19 mouse cellular contexts compared by ENCODE assay signal in the genomic region with DNA sequence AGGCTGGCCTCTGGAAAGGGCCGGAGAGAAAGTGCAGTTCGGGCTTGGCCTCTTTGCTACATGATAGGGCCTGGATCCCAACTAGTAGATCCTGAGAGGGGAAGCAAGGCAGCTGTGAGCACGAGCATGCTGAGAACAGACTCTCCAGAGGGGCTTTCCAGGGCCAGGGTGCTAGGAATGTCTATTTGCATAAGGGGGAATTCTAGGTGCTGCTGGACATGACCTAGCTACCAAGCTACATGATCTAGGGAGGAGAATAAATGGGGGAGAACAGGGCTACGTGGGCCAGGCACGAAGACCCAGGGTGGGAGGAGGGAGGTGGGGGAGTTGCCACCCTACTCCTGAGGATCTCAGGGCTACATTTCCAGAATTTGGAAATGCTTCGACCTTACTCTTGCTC. TPM values are rescaled to one million over a fixed set of nuclear protein-coding genes. Genes with fewer than 3 reads are reported as not detected.
"Had no signal": no experiment of that assay in that cellular context is flagged by ENCODE, and none has a peak within 500 bp of the region (broad histone marks: within the 10 kb centered on the region; RNA-seq: fewer than 3 reads in every experiment).

No protein-coding gene starts in this region.

- H3K36me3 ChIP-seq: midbrain, embryonic 10.5 days; midbrain, embryonic 13.5 days; midbrain, embryonic 15.5 days; neural tube, embryonic 13.5 days; neural tube, embryonic 15.5 days; stomach, embryonic 15.5 days had no signal

- H3K27me3 ChIP-seq: midbrain, embryonic 13.5 days; midbrain, embryonic 15.5 days; neural tube, embryonic 13.5 days; neural tube, embryonic 15.5 days; stomach, embryonic 15.5 days had no signal

- DNase-seq: lung, adult 18-20 months; lung, embryonic 14.5 days; lung, postnatal 10 days; lung, postnatal 4 days; retina, postnatal 1 day; right cerebral cortex, adult 18-20 months; right cerebral cortex, postnatal 25 days; right cerebral cortex, postnatal 4 days; thymus, adult 2 months; thymus, postnatal 25 days had no signal

- ATAC-seq: midbrain, embryonic 13.5 days; midbrain, embryonic 15.5 days had no signal

- H3K4me1 ChIP-seq: midbrain, embryonic 15.5 days; neural tube, embryonic 15.5 days had no signal

- H3K4me3 ChIP-seq: midbrain, embryonic 10.5 days; midbrain, embryonic 13.5 days; midbrain, embryonic 15.5 days; myocyte; neural tube, embryonic 13.5 days; neural tube, embryonic 15.5 days; stomach, embryonic 15.5 days had no signal

- H3K27ac ChIP-seq: midbrain, embryonic 10.5 days; midbrain, embryonic 13.5 days; midbrain, embryonic 15.5 days; neural tube, embryonic 13.5 days; neural tube, embryonic 15.5 days; stomach, embryonic 15.5 days; stomach, postnatal 0 days had no signal

- H3K9ac ChIP-seq: lung, embryonic 14.5 days; midbrain, embryonic 13.5 days; midbrain, embryonic 15.5 days; neural tube, embryonic 13.5 days; neural tube, embryonic 15.5 days; stomach, embryonic 15.5 days had no signal

- H3K9me3 ChIP-seq: midbrain, embryonic 10.5 days; midbrain, embryonic 15.5 days; neural tube, embryonic 13.5 days; neural tube, embryonic 15.5 days; stomach, embryonic 15.5 days had no signal

- H3K4me2 ChIP-seq: lung, embryonic 14.5 days; midbrain, embryonic 13.5 days; midbrain, embryonic 15.5 days; neural tube, embryonic 13.5 days; neural tube, embryonic 15.5 days; stomach, embryonic 15.5 days had no signal

RNA-seq across cellular contexts. Expression of a gene that starts 30.0 kb away (rescaled TPM):
- total RNA-seq: megakaryocyte, adult 5-6 weeks had no signal
